Mouse (Mus musculus): ENCODE measurements around the gene Ttc37.

Ttc37 gene

GRCm38 (mm10) chr13:76098493-76099303 lies at the start of gene Ttc37, which contains the start of gene Arsk:
Gene Ttc37, plus strand, starts transcription at chr13:76098734.
Gene Arsk, minus strand, starts transcription at chr13:76098660.
- DNase-seq (ENCODE audit: low read depth, low spot score) = peak; percentile 92

GRCm38 (mm10) chr13:76055391-76056232 lies 42.9 kb upstream of the Ttc37 start:
- no peak for DNase-seq (ENCODE audit: low read depth, low spot score)

- peak; percentile 25 for DNase-seq (ENCODE audit: low read depth, low spot score)
These were observed 42.2 kb upstream of the Ttc37 start for GRCm38 (mm10) chr13:76056261-76056724.

GRCm38 (mm10) chr13:76056896-76057266 lies 41.7 kb upstream of the Ttc37 start, which contains the start of gene Gpr150:
Gene Gpr150, minus strand, starts transcription at chr13:76056996.
- DNase-seq (ENCODE audit: low read depth, low spot score) = no peak

- no peak for DNase-seq (ENCODE audit: low read depth, low spot score)
These were observed 41.1 kb upstream of the Ttc37 start for GRCm38 (mm10) chr13:76057267-76058069.

GRCm38 (mm10) chr13:76059591-76059990 lies 38.9 kb upstream of the Ttc37 start:
- no peak for DNase-seq (ENCODE audit: low read depth, low spot score)

- no peak for DNase-seq (ENCODE audit: low read depth, low spot score)
These were observed 36.4 kb upstream of the Ttc37 start for GRCm38 (mm10) chr13:76062126-76062525.

GRCm38 (mm10) chr13:76062569-76062968 lies 36.0 kb upstream of the Ttc37 start:
- DNase-seq (ENCODE audit: low read depth, low spot score) = no peak

GRCm38 (mm10) chr13:76063548-76063947 lies 35.0 kb upstream of the Ttc37 start:
- no peak for DNase-seq (ENCODE audit: low read depth, low spot score)

- DNase-seq (ENCODE audit: low read depth, low spot score) = no peak
These were observed 34.1 kb upstream of the Ttc37 start for GRCm38 (mm10) chr13:76064363-76064945.

- DNase-seq (ENCODE audit: low read depth, low spot score) = no peak
These were observed 24.2 kb upstream of the Ttc37 start for GRCm38 (mm10) chr13:76074323-76074722.

GRCm38 (mm10) chr13:76098116-76098492 lies 430 bp upstream of the Ttc37 start:
- peak; percentile 2 for DNase-seq (ENCODE audit: low read depth, low spot score)

- no peak for DNase-seq (ENCODE audit: low read depth, low spot score)
These were observed 3.5 kb downstream of the Ttc37 start for GRCm38 (mm10) chr13:76101989-76102388.

GRCm38 (mm10) chr13:76109069-76109824 lies 10.7 kb downstream of the Ttc37 start:
- DNase-seq (ENCODE audit: low read depth, low spot score) = no peak

- no peak for DNase-seq (ENCODE audit: low read depth, low spot score)
These were observed 30.3 kb downstream of the Ttc37 start for GRCm38 (mm10) chr13:76128799-76129198.

- no peak for DNase-seq (ENCODE audit: low read depth, low spot score)
These were observed 33.9 kb downstream of the Ttc37 start for GRCm38 (mm10) chr13:76132415-76132814.

GRCm38 (mm10) chr13:76138862-76139261 lies 40.3 kb downstream of the Ttc37 start:
- no peak for DNase-seq (ENCODE audit: low read depth, low spot score)

GRCm38 (mm10) chr13:76141117-76141808 lies 42.7 kb downstream of the Ttc37 start:
- DNase-seq (ENCODE audit: low read depth, low spot score) = no peak

- DNase-seq (ENCODE audit: low read depth, low spot score) = no peak
These were observed 51.9 kb downstream of the Ttc37 start for GRCm38 (mm10) chr13:76150483-76150882.

GRCm38 (mm10) chr13:76157099-76157498 lies 58.6 kb downstream of the Ttc37 start:
- DNase-seq (ENCODE audit: low read depth, low spot score) = no peak
